Mouse (Mus musculus): ENCODE results near the gene Flvcr1. TPM values are rescaled to one million over a fixed set of nuclear protein-coding genes. Genes with fewer than 3 reads are reported as not detected.

Flvcr1 gene
- total RNA-seq, 2 experiments from 2014 or later, result 20.1 to 26.2 TPM

- DNase-seq (ENCODE audit: low spot score in 2 of 2), result no peak
These were observed 36.4 kb downstream of the Flvcr1 start for GRCm38 (mm10) chr1:190989437-190990082.

GRCm38 (mm10) chr1:190981412-190981811 lies 44.5 kb downstream of the Flvcr1 start:
- no peak for DNase-seq (ENCODE audit: low spot score in 2 of 2)

GRCm38 (mm10) chr1:190980470-190980869 lies 45.5 kb downstream of the Flvcr1 start:
- no peak for DNase-seq (ENCODE audit: low spot score in 2 of 2)

GRCm38 (mm10) chr1:190979100-190979563 lies 46.8 kb downstream of the Flvcr1 start, which contains the start of gene Vash2:
Vash2 (minus strand) TSS chr1:190979296.
- DNase-seq (ENCODE audit: low spot score in 2 of 2), result peak; percentile 79 to 83

- peak in 1 of 2 experiments; percentile 41 for DNase-seq (ENCODE audit: low spot score in 2 of 2)
These were observed 47.4 kb downstream of the Flvcr1 start for GRCm38 (mm10) chr1:190978511-190979073.

GRCm38 (mm10) chr1:190978001-190978400 lies 48.0 kb downstream of the Flvcr1 start:
- DNase-seq (ENCODE audit: low spot score in 2 of 2), result peak; percentile 27 to 30

- DNase-seq (ENCODE audit: low spot score in 2 of 2), result peak in 1 of 2 experiments; percentile 18
These were observed 48.9 kb downstream of the Flvcr1 start for GRCm38 (mm10) chr1:190976887-190977573.

GRCm38 (mm10) chr1:190974833-190975232 lies 51.1 kb downstream of the Flvcr1 start:
- no peak for DNase-seq (ENCODE audit: low spot score in 2 of 2)

- no peak for DNase-seq (ENCODE audit: low spot score in 2 of 2)
These were observed 51.8 kb downstream of the Flvcr1 start for GRCm38 (mm10) chr1:190974191-190974590.

- DNase-seq (ENCODE audit: low spot score in 2 of 2), result no peak
These were observed 53.3 kb downstream of the Flvcr1 start for GRCm38 (mm10) chr1:190972612-190973192.

GRCm38 (mm10) chr1:190971708-190972610 lies 54.0 kb downstream of the Flvcr1 start:
- DNase-seq (ENCODE audit: low spot score in 2 of 2), result peak in 1 of 2 experiments; percentile 31

GRCm38 (mm10) chr1:190968010-190968409 lies 57.9 kb downstream of the Flvcr1 start:
- DNase-seq (ENCODE audit: low spot score in 2 of 2), result no peak

GRCm38 (mm10) chr1:190964992-190965780 lies 60.8 kb downstream of the Flvcr1 start:
- no peak for DNase-seq (ENCODE audit: low spot score in 2 of 2)

GRCm38 (mm10) chr1:190962760-190963159 lies 63.2 kb downstream of the Flvcr1 start:
- DNase-seq (ENCODE audit: low spot score in 2 of 2), result no peak

- no peak for DNase-seq (ENCODE audit: low spot score in 2 of 2)
These were observed 67.1 kb downstream of the Flvcr1 start for GRCm38 (mm10) chr1:190958821-190959220.

Other genes with a start within 250 kb of the Flvcr1 start
- gene Rps6kc1, start 114.4 kb downstream of the Flvcr1 start, total RNA-seq (2021), result 10 to 100 TPM; 59.9 to 66.0 TPM
- 10 to 100 TPM; 47.9 to 50.6 TPM for gene Angel2, start 101.0 kb downstream of the Flvcr1 start, total RNA-seq (2021)
- gene Vash2, start 46.9 kb downstream of the Flvcr1 start, total RNA-seq (2021), result 10 to 100 TPM; 14.9 to 15.2 TPM
- not detected for gene Spata45, start 10.5 kb upstream of the Flvcr1 start, total RNA-seq (2021)
- 10 to 100 TPM; 27.5 to 35.0 TPM for gene Tatdn3, start 36.8 kb upstream of the Flvcr1 start, total RNA-seq (2021)
- 1 to 10 TPM; 1.6 to 2.2 TPM for gene Nsl1, start 36.9 kb upstream of the Flvcr1 start, total RNA-seq (2021)
- 1 to 10 TPM in 1 of 2 experiments, under 1 TPM in 1; 0.74 to 1.4 TPM for gene Batf3, start 71.7 kb upstream of the Flvcr1 start, total RNA-seq (2021)
- gene Fam71a, start 138.7 kb upstream of the Flvcr1 start, total RNA-seq (2021), result not detected
- under 1 TPM; 0.27 to 0.73 TPM for gene Atf3, start 191.9 kb upstream of the Flvcr1 start, total RNA-seq (2021)